Mouse (Mus musculus): Measurements from ENCODE around the gene Hdac9.

DNA sequence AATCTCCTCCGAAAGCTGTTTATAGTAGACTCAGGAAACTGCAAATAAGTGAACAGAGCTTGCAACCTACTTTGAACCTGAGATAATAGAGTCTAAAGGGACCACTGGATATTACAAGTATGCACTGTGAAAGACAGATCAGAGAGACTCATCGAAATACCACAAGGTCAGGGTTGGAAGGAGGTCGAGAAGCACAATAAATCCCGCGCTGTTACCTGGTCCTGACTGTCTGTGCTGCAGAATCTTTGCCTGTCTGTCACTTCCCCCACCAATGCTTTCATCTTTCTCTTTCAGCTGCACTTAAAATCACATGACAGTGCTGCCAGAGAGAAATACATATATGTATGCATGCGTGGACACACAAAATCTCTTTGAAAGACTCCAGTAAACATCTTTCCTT lies 760.6 kb downstream of the Hdac9 start:
- no peak for TF ChIP-seq POLR2A (IDR thresholded peaks at IDR 0.05; ENCODE audit: borderline replicate concordance, control insufficient read depth, low read depth, low read length)
- no peak for TF ChIP-seq CTCF (IDR thresholded peaks at IDR 0.05; ENCODE audit: control insufficient read depth, insufficient read depth, low read length)
